Mouse (Mus musculus): ENCODE data around the gene Tmem203.

DNA sequence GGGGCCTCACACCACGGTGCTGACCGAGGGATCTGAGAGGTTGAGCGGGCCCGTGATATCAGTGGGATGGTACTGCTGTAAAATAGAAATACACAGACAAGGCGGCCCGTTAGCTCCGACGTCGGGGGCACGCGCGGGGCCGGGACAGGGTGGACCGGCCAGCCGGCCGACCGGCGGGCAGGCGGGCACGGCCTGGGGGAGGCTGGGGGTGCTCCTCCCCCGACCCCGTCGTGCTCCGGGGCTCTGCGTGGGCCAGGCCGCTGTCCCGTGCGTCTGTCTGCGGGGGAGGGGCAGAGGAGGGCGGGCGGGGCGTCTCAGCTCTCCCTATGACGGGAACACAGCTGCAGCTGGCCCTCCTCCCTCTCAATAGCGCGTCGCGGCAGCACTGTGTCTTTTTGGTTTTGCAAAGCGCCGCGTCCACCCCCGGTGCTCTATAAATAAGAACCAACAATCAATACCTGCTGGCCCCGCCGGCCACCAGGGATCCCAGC is 36.9 kb downstream of the Tmem203 start:
- TF ChIP-seq CTCF (IDR thresholded peaks at IDR 0.05; ENCODE audit: borderline replicate concordance, insufficient read depth, low read depth, low read length) = no peak
- TF ChIP-seq POLR2A (IDR thresholded peaks at IDR 0.05; ENCODE audit: borderline replicate concordance, insufficient read depth, low read length) = no peak

Measured in cerebellum, adult 2 months (tissue).